Mouse (Mus musculus) G1E (cell line): ENCODE results near the gene Pak4. TPM values are rescaled to one million over a fixed set of nuclear protein-coding genes. Genes with fewer than 3 reads are reported as not detected.

Experiments used
- ATAC-seq: 2 replicates; pipeline ENCODE4 v1.8.0; 2016; ENCODE audit warnings: mild to moderate bottlenecking; ENCODE audit not compliant: insufficient number of reproducible peaks, poor library complexity, low FRiP score, severe bottlenecking; ENCODE audit errors: extremely low read depth
- DNase-seq: peaks from one replicate; pipeline ENCODE4 v3.0.0; 2012; ENCODE audit warnings: low spot score
- H3K27me3 ChIP-seq: 2 replicates; pipeline ENCODE4 v1.6.1; 2012; ENCODE audit warnings: mild to moderate bottlenecking, low read length, inconsistent platforms; ENCODE audit not compliant: insufficient read depth
- H3K36me3 ChIP-seq: replicated peaks from 2 replicates; pipeline ENCODE3; 2012; ENCODE audit warnings: mild to moderate bottlenecking, inconsistent platforms
- H3K4me1 ChIP-seq: 2 replicates; pipeline ENCODE4 v1.6.1; 2012; ENCODE audit warnings: low read depth, low read length, inconsistent platforms, mixed read lengths; ENCODE audit not compliant: insufficient read depth
- H3K4me3 ChIP-seq: 2 replicates; pipeline ENCODE4 v1.5.1; 2012; ENCODE audit warnings: low read depth, mild to moderate bottlenecking, inconsistent platforms, low read length, moderate library complexity, mixed read lengths
- H3K9me3 ChIP-seq: replicated peaks from 2 replicates; pipeline ENCODE4 v1.6.1; 2012; ENCODE audit warnings: inconsistent platforms
- CTCF ChIP-seq: IDR thresholded peaks from 2 replicates; pipeline ENCODE4 v1.5.1; 2012; ENCODE audit warnings: low read depth, low read length, inconsistent platforms, mixed read lengths
- GATA1 ChIP-seq: IDR thresholded peaks from 2 replicates; pipeline ENCODE4 v1.6.1; 2012; ENCODE audit warnings: borderline replicate concordance, low read length, inconsistent platforms, mixed read lengths
- GATA2 ChIP-seq: IDR thresholded peaks from 2 replicates; pipeline ENCODE4 v1.6.1; 2012; ENCODE audit warnings: low read depth, low read length, inconsistent platforms, borderline replicate concordance
- POLR2AphosphoS5 ChIP-seq: IDR thresholded peaks from 2 replicates; pipeline ENCODE4 v1.6.1; 2012; ENCODE audit warnings: low read depth, low read length, inconsistent platforms; ENCODE audit not compliant: insufficient replicate concordance
- TAL1 ChIP-seq: conservative IDR thresholded peaks from 2 replicates; pipeline ENCODE4 v1.6.1; 2012; ENCODE audit warnings: low read depth, low read length, inconsistent platforms, mixed read lengths
- polyA plus RNA-seq: library from polyadenylated mRNA; stranded (reverse); fragments of >175 nt; gene quantifications from 2 replicates; pipeline ENCODE4 v1.2.3, GENCODE M21; 2012
- total RNA-seq, 2 experiments: library from RNA; stranded (forward) in 1 of 2; stranded (reverse) in 1 of 2; fragments of 200-1000 nt in 1 of 2; fragments of >200 nt in 1 of 2; fragmentation: Nextera tagmentation in 1 of 2; gene quantifications; 2 replicates each; pipeline ENCODE4 v1.2.3; 2014 to 2017

Gene Pak4
- total and polyA plus RNA-seq, 3 experiments, result 5.6 to 72.6 (median 16.0) TPM

DNA sequence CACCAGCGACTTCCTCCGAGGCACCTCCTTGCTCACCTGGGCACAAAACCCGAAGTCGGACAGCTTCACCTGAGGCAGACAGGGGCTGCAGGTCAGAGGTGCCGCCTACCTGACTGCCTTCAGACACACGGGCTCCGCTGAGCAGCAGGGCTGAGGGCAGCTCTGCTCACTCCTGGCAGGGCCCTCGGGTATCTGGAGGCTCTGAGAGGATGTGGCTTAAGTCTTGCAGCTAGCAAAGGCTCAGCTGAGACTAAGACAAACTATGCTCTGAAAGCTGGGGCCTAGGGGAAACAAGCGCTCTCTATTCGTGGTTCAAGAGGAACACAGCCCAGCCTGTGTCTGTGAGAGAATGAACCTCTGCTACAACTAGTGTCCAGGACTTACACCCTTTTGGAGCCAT is 37.1 kb downstream of the Pak4 start:
- Histone ChIP-seq H3K4me1 (peaks cover 41% of the 10 kb centered on the region), H3K9me3 (no peaks in the 10 kb centered on the region), H3K36me3 (peaks cover 84% of the 10 kb centered on the region), H3K27me3 (no peaks in the 10 kb centered on the region), H3K4me3 (no peak overlapping the region)
- no peak for TF ChIP-seq CTCF
- TF ChIP-seq TAL1, result no peak
- no peak for TF ChIP-seq POLR2AphosphoS5
- TF ChIP-seq GATA1, result no peak
- ATAC-seq (no peak), DNase-seq (no peak)

DNA sequence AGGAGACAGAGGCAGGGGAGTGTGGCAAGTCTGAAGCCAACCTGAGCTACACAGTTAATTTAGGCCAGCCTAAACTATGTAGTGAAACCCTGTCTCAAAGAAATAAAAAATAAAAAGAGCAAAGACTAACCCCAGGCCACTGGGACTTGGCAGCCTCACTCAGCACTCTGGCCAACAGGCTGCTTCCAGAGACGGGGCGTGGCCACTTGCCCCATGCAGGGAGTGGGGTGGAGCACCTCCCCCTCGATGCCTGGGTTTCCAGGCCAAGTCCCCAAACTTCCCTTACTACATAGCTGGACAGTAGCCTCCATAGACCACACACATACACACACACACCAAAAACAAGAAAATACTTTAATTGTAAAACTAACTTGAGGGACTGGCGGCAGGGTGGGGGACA is 39.5 kb downstream of the Pak4 start:
- no peaks in the 10 kb centered on the region for H3K9me3 ChIP-seq
- H3K4me1 ChIP-seq, result peaks cover 41% of the 10 kb centered on the region
- TF ChIP-seq GATA1 (no peak), POLR2AphosphoS5 (no peak), CTCF (no peak), TAL1 (no peak), GATA2 (no peak)
- peaks cover 60% of the 10 kb centered on the region for H3K36me3 ChIP-seq
- H3K27me3 ChIP-seq, result no peaks in the 10 kb centered on the region
- DNase-seq, result no peak
- no peak overlapping the region; the same call in 1 of the 2 replicates for H3K4me3 ChIP-seq
- no peak for ATAC-seq

DNA sequence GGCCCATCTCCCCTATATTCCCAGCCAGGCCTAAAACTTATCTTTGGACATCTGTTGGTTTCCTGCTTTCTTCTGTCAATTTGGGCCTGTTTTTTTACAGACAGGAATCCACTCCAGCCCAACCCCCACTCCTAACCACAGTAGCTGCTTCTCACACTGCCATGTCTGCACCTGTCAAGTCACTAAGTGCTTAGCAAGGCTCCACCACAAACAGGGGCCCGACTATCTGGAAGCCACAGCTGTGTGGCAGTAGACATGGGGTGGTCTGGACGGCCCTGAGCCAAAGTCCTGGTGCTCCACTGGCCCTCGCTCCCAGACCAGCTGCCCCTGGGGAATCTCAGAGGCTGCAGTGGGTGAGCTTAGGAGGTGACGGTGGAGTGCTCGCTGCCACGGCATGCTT is 40.3 kb downstream of the Pak4 start:
- peak; percentile 37 for DNase-seq
- peaks cover 4% of the 10 kb centered on the region; the same call in 1 of the 2 replicates for H3K27me3 ChIP-seq
- peak; percentile 63; the same call in 1 of the 2 replicates for ATAC-seq
- H3K36me3 ChIP-seq, result peaks cover 53% of the 10 kb centered on the region
- peak overlapping the region; percentile 37; the same call in 1 of the 2 replicates for H3K4me3 ChIP-seq
- H3K4me1 ChIP-seq, result peaks cover 38% of the 10 kb centered on the region
- H3K9me3 ChIP-seq, result no peaks in the 10 kb centered on the region
- TF ChIP-seq TAL1, result peak; percentile 68
- TF ChIP-seq GATA1, result no peak

DNA sequence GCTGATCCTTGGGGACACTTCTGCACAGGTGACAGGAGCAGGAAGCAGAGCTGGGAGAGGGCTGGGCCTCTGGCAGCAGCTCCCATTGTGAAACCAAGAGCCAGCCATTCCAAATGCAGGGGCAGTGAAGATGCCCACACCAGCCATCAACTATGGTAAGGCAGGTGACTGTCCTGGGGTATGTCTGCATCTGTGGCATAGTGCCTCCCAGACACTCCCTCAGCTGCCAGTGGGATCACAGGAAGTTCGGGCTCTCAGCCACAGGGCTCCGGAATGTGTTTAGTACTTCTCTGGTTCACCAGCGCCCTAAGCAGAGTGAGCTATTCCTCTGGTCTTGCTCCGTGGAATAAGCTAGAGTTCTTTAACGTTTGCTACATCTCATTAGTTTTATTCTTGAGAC is 40.9 kb downstream of the Pak4 start:
- H3K9me3 ChIP-seq, result no peaks in the 10 kb centered on the region
- DNase-seq, result no peak
- no peak for ATAC-seq
- peaks cover 8% of the 10 kb centered on the region; the same call in 1 of the 2 replicates for H3K27me3 ChIP-seq
- no peak overlapping the region for H3K4me3 ChIP-seq
- TF ChIP-seq GATA2 (no peak), CTCF (no peak), TAL1 (no peak), GATA1 (no peak), POLR2AphosphoS5 (no peak)
- peaks cover 46% of the 10 kb centered on the region for H3K36me3 ChIP-seq
- peaks cover 31% of the 10 kb centered on the region for H3K4me1 ChIP-seq

DNA sequence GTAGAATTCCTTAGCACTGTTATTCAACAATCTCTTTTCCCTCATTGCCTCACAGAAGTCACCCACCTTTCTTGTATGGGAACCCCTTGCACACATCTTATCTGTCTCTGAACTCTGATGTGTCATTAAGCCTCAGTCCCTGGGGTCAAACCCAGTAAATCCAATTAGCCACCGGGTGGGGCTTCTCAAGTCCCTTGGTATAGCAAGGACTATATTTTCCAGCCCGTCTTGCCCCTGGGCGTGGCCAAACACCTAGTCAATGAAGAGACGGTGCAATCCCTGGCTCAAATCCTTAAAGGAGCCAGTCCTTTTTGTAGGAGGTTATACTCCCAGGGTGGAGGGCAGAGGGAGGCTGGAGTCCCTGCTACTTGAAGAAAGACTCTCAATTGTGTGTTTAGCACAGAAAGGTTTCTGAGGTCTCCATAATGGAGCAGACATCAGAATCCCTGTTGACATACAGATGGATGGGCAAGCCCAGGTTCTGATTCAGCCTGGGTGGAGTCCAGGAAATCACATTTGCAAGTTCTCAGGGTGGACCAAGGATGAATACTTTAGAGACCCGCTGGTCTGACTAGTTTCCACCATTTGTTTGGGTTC is 41.9 kb downstream of the Pak4 start:
- Histone ChIP-seq H3K4me1 (peaks cover 30% of the 10 kb centered on the region), H3K9me3 (no peaks in the 10 kb centered on the region), H3K36me3 (peaks cover 37% of the 10 kb centered on the region), H3K27me3 (peaks cover 10% of the 10 kb centered on the region; the same call in 1 of the 2 replicates), H3K4me3 (no peak overlapping the region)
- ATAC-seq, result no peak
- TF ChIP-seq GATA1 (no peak), GATA2 (no peak), CTCF (no peak), POLR2AphosphoS5 (no peak), TAL1 (no peak)
- DNase-seq, result no peak

DNA sequence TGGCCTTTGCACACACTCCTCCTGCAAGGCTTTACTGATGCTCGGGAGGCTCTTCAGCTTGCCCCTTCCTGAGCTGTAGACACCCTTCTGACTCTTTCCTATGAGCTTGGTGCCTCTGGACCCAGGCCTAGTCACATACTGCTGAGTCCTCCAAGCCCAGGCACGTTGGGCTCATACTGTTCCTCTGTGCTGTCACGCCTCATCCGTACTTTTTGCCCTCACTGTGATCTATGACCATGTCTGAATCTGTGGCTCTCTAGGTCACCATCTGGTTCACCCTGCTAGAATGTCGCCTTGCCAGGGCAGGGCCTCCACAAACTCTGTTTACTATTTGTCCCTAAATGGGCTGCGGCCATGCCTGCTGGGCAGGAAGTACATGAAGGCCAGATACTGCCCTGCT is 44.9 kb downstream of the Pak4 start:
- no peak overlapping the region for H3K4me3 ChIP-seq
- peaks cover 20% of the 10 kb centered on the region for H3K4me1 ChIP-seq
- ATAC-seq (no peak), DNase-seq (no peak)
- H3K27me3 ChIP-seq, result peaks cover 10% of the 10 kb centered on the region; the same call in 1 of the 2 replicates
- peaks cover 9% of the 10 kb centered on the region for H3K36me3 ChIP-seq
- H3K9me3 ChIP-seq, result no peaks in the 10 kb centered on the region
- TF ChIP-seq GATA1 (no peak), CTCF (no peak), TAL1 (no peak)

DNA sequence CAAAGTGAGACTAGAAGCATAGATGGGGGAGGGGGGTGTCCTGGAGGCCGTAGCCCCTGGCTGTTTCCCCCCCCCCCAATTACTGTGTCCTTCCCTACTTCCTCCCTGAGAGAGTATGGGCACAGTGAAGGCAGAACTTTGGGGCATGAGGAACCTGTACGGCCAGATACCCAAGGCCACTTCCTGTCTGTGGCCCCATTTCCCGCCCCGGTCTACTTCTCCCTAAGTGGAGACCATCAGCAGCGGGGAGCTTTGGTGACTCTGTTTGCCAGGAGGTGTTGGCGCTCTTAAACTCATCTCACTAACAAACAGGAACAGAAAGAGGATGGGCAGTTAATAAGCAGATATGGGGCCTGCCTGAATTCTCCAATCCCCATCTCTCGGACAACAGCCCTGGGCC is 50.4 kb downstream of the Pak4 start:
- peaks cover 9% of the 10 kb centered on the region for H3K4me1 ChIP-seq
- H3K36me3 ChIP-seq, result no peaks in the 10 kb centered on the region
- TF ChIP-seq GATA2, result no peak
- no peak for TF ChIP-seq CTCF
- TF ChIP-seq TAL1, result no peak
- TF ChIP-seq GATA1, result no peak
- TF ChIP-seq POLR2AphosphoS5, result no peak
- no peaks in the 10 kb centered on the region for H3K9me3 ChIP-seq
- DNase-seq (no peak), ATAC-seq (no peak)
- H3K27me3 ChIP-seq, result peaks cover 28% of the 10 kb centered on the region; the same call in 1 of the 2 replicates
- no peak overlapping the region for H3K4me3 ChIP-seq
